Mouse (Mus musculus): ENCODE data around the gene Osmr.
"Not testable (repeated sequence)": the region's sequence is repeated elsewhere in the genome, so short reads cannot be mapped to it uniquely, and the experiment has no call there.

The Osmr gene

GRCm38 (mm10) chr15:6866888-6867287, 7.9 kb downstream of the Osmr start:
- no peak for ATAC-seq (ENCODE audit: insufficient number of reproducible peaks, low FRiP score, low TSS enrichment)

GRCm38 (mm10) chr15:6862125-6862524, 12.6 kb downstream of the Osmr start:
- no peak for ATAC-seq (ENCODE audit: insufficient number of reproducible peaks, low FRiP score, low TSS enrichment)

GRCm38 (mm10) chr15:6861617-6862016, 13.2 kb downstream of the Osmr start:
- no peak for ATAC-seq (ENCODE audit: insufficient number of reproducible peaks, low FRiP score, low TSS enrichment)

- ATAC-seq (ENCODE audit: insufficient number of reproducible peaks, low FRiP score, low TSS enrichment) = no peak
Measured at GRCm38 (mm10) chr15:6859781-6860180, 15.0 kb downstream of the Osmr start.

- ATAC-seq (ENCODE audit: insufficient number of reproducible peaks, low FRiP score, low TSS enrichment) = no peak
Measured at GRCm38 (mm10) chr15:6858871-6859270, 15.9 kb downstream of the Osmr start.

GRCm38 (mm10) chr15:6857270-6857905, 17.4 kb downstream of the Osmr start:
- no peak for ATAC-seq (ENCODE audit: insufficient number of reproducible peaks, low FRiP score, low TSS enrichment)

GRCm38 (mm10) chr15:6849851-6850250, 24.9 kb downstream of the Osmr start:
- no peak for ATAC-seq (ENCODE audit: insufficient number of reproducible peaks, low FRiP score, low TSS enrichment)

GRCm38 (mm10) chr15:6840199-6840598, 34.6 kb downstream of the Osmr start:
- 0 out of 2 replicates have a peak, but pooled peaks have one; percentile 31 for ATAC-seq (ENCODE audit: insufficient number of reproducible peaks, low FRiP score, low TSS enrichment)

GRCm38 (mm10) chr15:6815807-6816206, 59.0 kb downstream of the Osmr start:
- ATAC-seq (ENCODE audit: insufficient number of reproducible peaks, low FRiP score, low TSS enrichment) = no peak

- not testable (repeated sequence) for ATAC-seq (ENCODE audit: insufficient number of reproducible peaks, low FRiP score, low TSS enrichment)
Measured at GRCm38 (mm10) chr15:6801212-6801611, 73.6 kb downstream of the Osmr start.

GRCm38 (mm10) chr15:6792846-6793245, 81.9 kb downstream of the Osmr start:
- no peak for ATAC-seq (ENCODE audit: insufficient number of reproducible peaks, low FRiP score, low TSS enrichment)

GRCm38 (mm10) chr15:6791648-6792047, 83.1 kb downstream of the Osmr start:
- ATAC-seq (ENCODE audit: insufficient number of reproducible peaks, low FRiP score, low TSS enrichment) = no peak

GRCm38 (mm10) chr15:6790011-6790410, 84.8 kb downstream of the Osmr start:
- no peak for ATAC-seq (ENCODE audit: insufficient number of reproducible peaks, low FRiP score, low TSS enrichment)

- no peak for ATAC-seq (ENCODE audit: insufficient number of reproducible peaks, low FRiP score, low TSS enrichment)
Measured at GRCm38 (mm10) chr15:6787236-6787635, 87.5 kb downstream of the Osmr start.

GRCm38 (mm10) chr15:6786212-6786611, 88.6 kb downstream of the Osmr start:
- ATAC-seq (ENCODE audit: insufficient number of reproducible peaks, low FRiP score, low TSS enrichment) = no peak

GRCm38 (mm10) chr15:6772265-6772664, 102.5 kb downstream of the Osmr start:
- ATAC-seq (ENCODE audit: insufficient number of reproducible peaks, low FRiP score, low TSS enrichment) = no peak
